Comparison of ENCODE assay signal across 1 mouse cellular context in genomic region chr2:32131866-32132566, GRCm38 (mm10).
TF ChIP-seq lines count a peak whose summit lies in the region.

No protein-coding gene starts in this region.

TF ChIP-seq in CH12.LX, 34 proteins besides CTCF, POLR2A, EP300 and RAD21:
- TF ChIP-seq USF1 (IDR thresholded peaks at IDR 0.05; ENCODE audit: low read depth, low read length) (no peak), MAX (IDR thresholded peaks at IDR 0.05; ENCODE audit: low read length) (no peak), RCOR1 (conservative IDR thresholded peaks at IDR 0.05; ENCODE audit: low read depth, low read length) (no peak), PAX5 (IDR thresholded peaks at IDR 0.05; ENCODE audit: low read length) (no peak), MXI1 (IDR thresholded peaks at IDR 0.05; ENCODE audit: low read depth, low read length) (no peak), ZKSCAN1 (IDR thresholded peaks at IDR 0.05; ENCODE audit: borderline replicate concordance, low read depth, low read length) (no peak), ZC3H11A (IDR thresholded peaks at IDR 0.05; ENCODE audit: low read depth, low read length) (no peak), GABPA (IDR thresholded peaks at IDR 0.05; ENCODE audit: insufficient replicate concordance, low read depth, low read length) (no peak), CHD1 (IDR thresholded peaks at IDR 0.05; ENCODE audit: low read depth, low read length) (no peak), MEF2A (IDR thresholded peaks at IDR 0.05; ENCODE audit: borderline replicate concordance, low read depth, low read length) (no peak), SIN3A (IDR thresholded peaks at IDR 0.05; ENCODE audit: low read length) (no peak), CHD2 (IDR thresholded peaks at IDR 0.05; ENCODE audit: low read length) (no peak), USF2 (conservative IDR thresholded peaks at IDR 0.05; ENCODE audit: low read depth, low read length) (no peak), HCFC1 (IDR thresholded peaks at IDR 0.05; ENCODE audit: low read depth, low read length) (no peak), MAZ (IDR thresholded peaks at IDR 0.05; ENCODE audit: low read depth, low read length) (no peak), ELF1 (IDR thresholded peaks at IDR 0.05; ENCODE audit: low read depth, low read length) (no peak), NELFE (IDR thresholded peaks at IDR 0.05; ENCODE audit: low read depth, low read length) (no peak)
